8 mouse cellular contexts compared by ENCODE assay signal in the genomic region with DNA sequence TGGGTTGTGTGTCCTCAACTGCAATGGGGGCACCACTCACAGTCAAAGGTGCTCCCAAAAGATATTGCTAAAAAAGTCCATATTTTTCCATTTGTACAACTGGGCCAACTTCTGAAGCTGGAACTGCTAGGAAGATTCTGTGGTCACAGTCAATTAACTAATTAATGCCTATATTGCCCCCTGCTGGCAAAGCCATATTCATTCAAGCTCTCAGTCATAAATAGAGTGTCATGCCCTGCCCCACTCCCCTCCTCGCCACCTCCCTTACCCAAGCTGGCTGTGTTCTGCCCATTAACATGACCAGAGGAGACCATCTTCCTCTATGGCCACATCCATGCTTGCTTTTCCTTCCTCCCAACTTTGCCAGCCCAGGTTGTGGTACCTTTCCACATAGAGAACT. TPM values are rescaled to one million over a fixed set of nuclear protein-coding genes. Genes with fewer than 3 reads are reported as not detected.
DNase-seq lines count a peak whose midpoint lies in the region; ATAC-seq and TF ChIP-seq lines count a peak whose summit lies in the region.

No protein-coding gene starts in this region.

- H3K27ac ChIP-seq in heart, adult 2 months: no peak overlapping the region
- no peak overlapping the region for H3K27ac ChIP-seq in heart, embryonic 10.5 days
- H3K27ac ChIP-seq in lung, embryonic 16.5 days (ENCODE audit: low read length): no peak overlapping the region
- no peak overlapping the region for H3K27ac ChIP-seq in forebrain, embryonic 10.5 days

- intact Hi-C loops in heart, adult 2 months (cut with DNase I): loop anchor here (1.0 to 5.0 kb wide), 3 partner anchors 85 to 198 kb away; a partner anchor contains a TSS
- intact Hi-C loops in heart, postnatal 36 days (cut with DNase I): loop anchor here (1.0 to 5.0 kb wide), 3 partner anchors 85 to 198 kb away; a partner anchor contains a TSS

- TF ChIP-seq POLR2A in heart, adult 2 months (IDR thresholded peaks at IDR 0.05; ENCODE audit: insufficient read depth, low read depth, low read length): no peak

- no peaks in the 10 kb centered on the region for H3K9me3 ChIP-seq in heart, embryonic 10.5 days
- H3K9me3 ChIP-seq in lung, embryonic 16.5 days (ENCODE audit: control insufficient read depth, low read length): no peaks in the 10 kb centered on the region
- no peaks in the 10 kb centered on the region for H3K9me3 ChIP-seq in forebrain, embryonic 10.5 days

- TF ChIP-seq EP300 in heart, adult 2 months (IDR thresholded peaks at IDR 0.05; ENCODE audit: insufficient read depth, low read depth, low read length): no peak

- H3K4me2 ChIP-seq in lung, embryonic 16.5 days (ENCODE audit: low read depth, low read length): no peak overlapping the region

- H3K27me3 ChIP-seq in heart, adult 2 months (ENCODE audit: control insufficient read depth, insufficient read depth, low read length): no peaks in the 10 kb centered on the region
- peaks cover 13% of the 10 kb centered on the region; the same call in 1 of the 2 replicates for H3K27me3 ChIP-seq in heart, embryonic 10.5 days (ENCODE audit: insufficient read depth, poor library complexity, severe bottlenecking)
- no peaks in the 10 kb centered on the region for H3K27me3 ChIP-seq in lung, embryonic 16.5 days (ENCODE audit: control insufficient read depth, insufficient read depth, low read depth, low read length)
- no peaks in the 10 kb centered on the region for H3K27me3 ChIP-seq in forebrain, embryonic 10.5 days (ENCODE audit: poor library complexity, severe bottlenecking)

- H3K36me3 ChIP-seq in heart, adult 2 months (ENCODE audit: control insufficient read depth, insufficient read depth, low read length): no peaks in the 10 kb centered on the region
- H3K36me3 ChIP-seq in heart, embryonic 10.5 days: no peaks in the 10 kb centered on the region
- H3K36me3 ChIP-seq in lung, embryonic 16.5 days (ENCODE audit: control insufficient read depth, insufficient read depth, low read length): no peaks in the 10 kb centered on the region
- H3K36me3 ChIP-seq in forebrain, embryonic 10.5 days (replicated peaks): no peaks in the 10 kb centered on the region

- H3K9ac ChIP-seq in heart, adult 2 months (ENCODE audit: low read depth, low read length): no peak overlapping the region
- H3K9ac ChIP-seq in lung, embryonic 16.5 days (ENCODE audit: low read length): no peak overlapping the region

- H3K79me2 ChIP-seq in heart, adult 2 months (replicated peaks; ENCODE audit: control insufficient read depth, insufficient read depth, low read length): no peaks in the 10 kb centered on the region

- no peak overlapping the region for H3K4me3 ChIP-seq in heart, adult 2 months
- H3K4me3 ChIP-seq in heart, embryonic 10.5 days: no peak overlapping the region
- H3K4me3 ChIP-seq in lung, embryonic 16.5 days (ENCODE audit: low read length): no peak overlapping the region
- no peak overlapping the region for H3K4me3 ChIP-seq in forebrain, embryonic 10.5 days

- WGBS in heart, adult 2 months: 32% methylated on average over 1 of the region's 1 CpGs
- WGBS in heart, embryonic 10.5 days: 42% methylated on average over 1 of the region's 1 CpGs
- WGBS in lung, embryonic 16.5 days: 40% methylated on average over 1 of the region's 1 CpGs
- WGBS in forebrain, embryonic 10.5 days: 61% methylated on average over 1 of the region's 1 CpGs

- peaks cover 1% of the 10 kb centered on the region; the same call in 1 of the 2 replicates for H3K4me1 ChIP-seq in heart, adult 2 months (ENCODE audit: control insufficient read depth, insufficient read depth, low read length)
- 0 out of 2 replicates have a peak, but pooled peaks cover 5% of the 10 kb centered on the region for H3K4me1 ChIP-seq in heart, embryonic 10.5 days
- no peaks in the 10 kb centered on the region for H3K4me1 ChIP-seq in lung, embryonic 16.5 days (replicated peaks; ENCODE audit: control insufficient read depth, insufficient read depth, low read length)
- 0 out of 2 replicates have a peak, but pooled peaks cover 7% of the 10 kb centered on the region for H3K4me1 ChIP-seq in forebrain, embryonic 10.5 days

- no peak for DNase-seq in heart, adult 2 months
- no peak for DNase-seq in heart, embryonic 10.5 days (ENCODE audit: low spot score)
- peak; percentile 68 to 71 for DNase-seq in B cell, adult 2 months
- peak; percentile 18 for DNase-seq in adrenal gland, postnatal 25 days
- DNase-seq in heart, postnatal 36 days: peak; percentile 48 to 60
- no peak for DNase-seq in cerebellum, adult 9-10 months
- DNase-seq in forebrain, embryonic 10.5 days (ENCODE audit: extremely low spot score, low spot score): no peak

- peak; percentile 79 for TF ChIP-seq CTCF in heart, adult 2 months (IDR thresholded peaks at IDR 0.05)

- 0 out of 2 replicates have a peak, but pooled peaks have one; percentile 23 for ATAC-seq in lung, embryonic 16.5 days (ENCODE audit: low read depth)

RNA-seq across cellular contexts. Expression of a gene that starts 16.3 kb away (rescaled TPM):
- 100 to 1,000 TPM; 330 to 373 TPM for total RNA-seq in heart, adult 2 months (2021)
- polyA plus RNA-seq in heart, adult 2 months (2012; rRNA removed): 213 and 279 TPM in 2 replicates
- polyA plus RNA-seq in heart, embryonic 10.5 days (2016; fragmentation: Nextera tagmentation; extraction: Ambion mirVana): 115 and 173 TPM in 2 replicates
- total RNA-seq in adrenal gland, postnatal 25 days (2021): 35.4 and 48.9 TPM in 2 replicates
- 100 to 1,000 TPM; 372 to 460 TPM for total RNA-seq in heart, postnatal 36 days (2021)
- polyA plus RNA-seq in lung, embryonic 16.5 days (2015; fragmentation: Nextera tagmentation; extraction: Ambion mirVana): 92.8 and 94.7 TPM in 2 replicates
- polyA plus RNA-seq in forebrain, embryonic 10.5 days (2016; fragmentation: Nextera tagmentation; extraction: Ambion mirVana): 23.7 and 28.4 TPM in 2 replicates

Comparison
In these comparisons a context has a peak if more than half of its experiments do, and no peak if none do; other contexts are left out.
1. DNase-seq: peak in B cell, adult 2 months (2 of 2), adrenal gland, postnatal 25 days (single experiment) and heart, postnatal 36 days (2 of 2); none in heart, adult 2 months (0 of 2), heart, embryonic 10.5 days (single experiment), cerebellum, adult 9-10 months (single experiment) and forebrain, embryonic 10.5 days (single experiment).